In the genomic region with DNA sequence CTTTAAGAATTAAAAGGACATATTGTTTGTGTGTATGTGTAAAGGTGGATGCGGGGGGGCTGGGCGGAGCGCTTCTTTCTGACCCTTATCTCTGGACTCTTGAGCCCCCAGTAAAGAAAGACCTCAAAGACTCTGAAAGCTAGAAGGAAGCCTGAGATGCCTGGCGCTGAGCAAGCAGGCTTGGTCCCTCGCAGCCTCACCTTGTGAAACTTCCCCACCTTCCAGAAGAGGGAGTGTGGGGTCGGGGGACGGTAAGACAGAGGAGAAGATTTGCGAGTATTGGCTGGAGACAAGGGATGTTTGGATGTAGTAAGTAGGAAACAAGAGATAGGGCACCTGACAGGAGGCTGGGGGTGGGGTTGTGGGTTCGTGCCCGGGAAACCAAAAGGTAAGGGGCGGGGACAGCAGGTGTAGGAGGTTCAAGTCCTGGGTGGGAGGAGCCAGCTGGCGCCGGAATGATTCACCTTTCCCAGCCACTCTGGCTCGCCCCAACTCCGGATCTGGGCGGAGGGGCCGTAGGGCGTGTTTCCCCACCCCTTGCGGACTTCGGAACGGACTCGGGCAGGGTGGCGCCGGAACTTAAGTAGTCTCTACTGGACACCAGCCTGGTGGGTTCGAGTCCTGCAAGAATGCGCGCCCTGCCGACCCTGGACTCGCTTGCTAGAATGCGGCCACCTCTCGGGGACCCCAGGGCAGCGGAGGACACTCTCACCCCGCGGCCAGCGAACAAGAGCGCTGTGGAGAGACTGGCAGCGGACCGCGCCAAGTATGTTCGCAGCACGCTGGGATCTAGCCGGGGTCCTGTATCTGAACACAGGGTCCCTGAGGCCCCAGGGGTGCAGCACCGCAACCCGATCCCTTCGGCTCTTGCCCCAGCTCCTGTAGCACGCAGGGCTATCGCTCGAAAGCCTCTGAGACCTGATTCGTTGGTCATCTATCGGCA, we compare ENCODE assay signal across 7 mouse cellular contexts. TPM values are rescaled to one million over a fixed set of nuclear protein-coding genes. Genes with fewer than 3 reads are reported as not detected.
DNase-seq lines count a peak whose midpoint lies in the region; ATAC-seq and TF ChIP-seq lines count a peak whose summit lies in the region.

Gene Fam110c, plus strand, starts transcription at position 450 of the 943 bp plus-strand sequence.

- 0 out of 2 replicates have a peak, but pooled peaks cover 7% of the 10 kb centered on the region for H3K4me1 ChIP-seq in forebrain, postnatal 0 days (ENCODE audit: insufficient read depth)
- H3K4me1 ChIP-seq in lung, embryonic 16.5 days (replicated peaks; ENCODE audit: control insufficient read depth, insufficient read depth, low read length) = no peaks in the 10 kb centered on the region; the same call in 1 of the 2 replicates

- TF ChIP-seq CTCF in forebrain, postnatal 0 days (IDR thresholded peaks at IDR 0.05; ENCODE audit: low read depth) = 0 out of 2 replicates have a peak, but pooled peaks have one; percentile 6

- no peaks in the 10 kb centered on the region for H3K36me3 ChIP-seq in forebrain, postnatal 0 days (ENCODE audit: insufficient read depth)
- H3K36me3 ChIP-seq in lung, embryonic 16.5 days (ENCODE audit: control insufficient read depth, insufficient read depth, low read length) = no peaks in the 10 kb centered on the region

- DNase-seq in ES-CJ7 (ENCODE audit: low read depth, low spot score) = peak; percentile 55
- DNase-seq in adrenal gland, postnatal 14 days = peak; percentile 34
- peak; percentile 7 for DNase-seq in forebrain, postnatal 0 days
- DNase-seq in kidney, adult 8-10 months = peak; percentile 95
- peak; percentile 75 for DNase-seq in ovary, postnatal 36 days (ENCODE audit: low spot score)
- DNase-seq in frontal cortex, adult 2 months (ENCODE audit: extremely low spot score in 1 of 2, low spot score in 1 of 2) = no peak

- peak; percentile 55 for ATAC-seq in forebrain, postnatal 0 days
- ATAC-seq in lung, embryonic 16.5 days (ENCODE audit: low read depth) = peak; percentile 89

- H3K9ac ChIP-seq in forebrain, postnatal 0 days = peak within 1 kb of the TSS; percentile 2; the same call in 1 of the 2 replicates
- H3K9ac ChIP-seq in lung, embryonic 16.5 days (ENCODE audit: low read length) = peak within 1 kb of the TSS; percentile 64

- 4% methylated on average over 50 of the region's 50 CpGs for WGBS in forebrain, postnatal 0 days
- WGBS in lung, embryonic 16.5 days = 1% methylated on average over 50 of the region's 50 CpGs

- H3K27me3 ChIP-seq in forebrain, postnatal 0 days (ENCODE audit: insufficient read depth, low read length) = peaks cover 44% of the 10 kb centered on the region
- H3K27me3 ChIP-seq in lung, embryonic 16.5 days (ENCODE audit: control insufficient read depth, insufficient read depth, low read depth, low read length) = peaks cover 26% of the 10 kb centered on the region

- peak within 1 kb of the TSS; percentile 71 for H3K4me2 ChIP-seq in forebrain, postnatal 0 days (ENCODE audit: low read depth)
- H3K4me2 ChIP-seq in lung, embryonic 16.5 days (ENCODE audit: low read depth, low read length) = peak within 1 kb of the TSS; percentile 96

- no peaks in the 10 kb centered on the region for H3K9me3 ChIP-seq in forebrain, postnatal 0 days (ENCODE audit: low read length)
- no peaks in the 10 kb centered on the region for H3K9me3 ChIP-seq in lung, embryonic 16.5 days (ENCODE audit: control insufficient read depth, low read length)

- H3K4me3 ChIP-seq in forebrain, postnatal 0 days (ENCODE audit: low read depth, low read length) = peak within 1 kb of the TSS; percentile 37
- H3K4me3 ChIP-seq in lung, embryonic 16.5 days (ENCODE audit: low read length) = peak within 1 kb of the TSS; percentile 69

- H3K27ac ChIP-seq in forebrain, postnatal 0 days (ENCODE audit: low read depth, low read length) = no peak within 1 kb of the TSS
- H3K27ac ChIP-seq in lung, embryonic 16.5 days (ENCODE audit: low read length) = no peak within 1 kb of the TSS

RNA-seq across cellular contexts. Expression of gene Fam110c, which starts in this region (rescaled TPM):
- 0.38 and 0.48 TPM in 2 replicates for total RNA-seq in adrenal gland, postnatal 14 days (2021)
- total RNA-seq in forebrain, postnatal 0 days (2014; rRNA removed) = 0.10 and 0.38 TPM in 2 replicates
- polyA plus RNA-seq in forebrain, postnatal 0 days (2015; fragmentation: Nextera tagmentation; extraction: Ambion mirVana) = 0.19 TPM in 1 of 2 replicates, not detected in the other
- polyA plus RNA-seq in lung, embryonic 16.5 days (2015; fragmentation: Nextera tagmentation; extraction: Ambion mirVana) = 2.4 and 3.4 TPM in 2 replicates
- polyA plus RNA-seq in frontal cortex, adult 2 months (2012; rRNA removed) = 0.57 and 0.70 TPM in 2 replicates

Comparison
In these comparisons a context has a peak if more than half of its experiments do, and no peak if none do; other contexts are left out.
1. Peak in DNase-seq in adrenal gland, postnatal 14 days; RNA of the gene not detected or under 1 TPM.
2. Peak in DNase-seq, ATAC-seq, H3K4me3 ChIP-seq, H3K9ac ChIP-seq and H3K4me2 ChIP-seq in forebrain, postnatal 0 days; RNA of the gene not detected or under 1 TPM.
3. DNase-seq: peak in ES-CJ7 (single experiment), kidney, adult 8-10 months (2 of 2) and ovary, postnatal 36 days (single experiment); none in frontal cortex, adult 2 months (0 of 2).